Mouse (Mus musculus) hindbrain, postnatal 0 days (tissue): ENCODE results near the gene 9230112D13Rik. TPM values are rescaled to one million over a fixed set of nuclear protein-coding genes. Genes with fewer than 3 reads are reported as not detected.
A peak's percentile ranks its signal among the peaks of the same experiment; 100 is the strongest.

Experiments used
- ATAC-seq: fragments of 200-750 bp; cut with Nextera tagmentation; 2 replicates; pipeline ENCODE4 v1.8.0; 2017; ENCODE audit warnings: mild to moderate bottlenecking, moderate TSS enrichment, moderate library complexity
- DNase-seq: peaks from one replicate; pipeline ENCODE4 v3.0.0-alpha.2; 2015; ENCODE audit warnings: low spot score
- H3K27ac ChIP-seq: fragments of 300-500 bp; sonication (generic); 2 replicates; pipeline ENCODE4 v1.5.1; 2014; ENCODE audit warnings: mild to moderate bottlenecking
- H3K27me3 ChIP-seq: fragments of 300-500 bp; sonication (generic); 2 replicates; pipeline ENCODE4 v1.6.1; 2014; ENCODE audit warnings: low read length, mixed read lengths; ENCODE audit not compliant: insufficient read depth
- H3K36me3 ChIP-seq: fragments of 300-500 bp; sonication (generic); 2 replicates; pipeline ENCODE4 v1.6.1; 2014; ENCODE audit warnings: low read length, mixed read lengths; ENCODE audit not compliant: insufficient read depth
- H3K4me1 ChIP-seq: fragments of 300-500 bp; sonication (generic); 2 replicates; pipeline ENCODE4 v1.6.1; 2014; ENCODE audit warnings: antibody characterized with exemption, low read length, mixed read lengths; ENCODE audit not compliant: insufficient read depth
- H3K4me2 ChIP-seq: fragments of 300-500 bp; sonication (generic); 2 replicates; pipeline ENCODE4 v1.6.1; 2014; ENCODE audit warnings: low read depth, mild to moderate bottlenecking, low read length, moderate library complexity, mixed read lengths
- H3K4me3 ChIP-seq: fragments of 300-500 bp; sonication (generic); 2 replicates; pipeline ENCODE4 v1.5.1; 2014; ENCODE audit warnings: low read length
- H3K9ac ChIP-seq: fragments of 300-500 bp; sonication (generic); replicated peaks from 2 replicates; pipeline ENCODE4 v1.6.1; 2014; ENCODE audit warnings: mild to moderate bottlenecking, low read length, moderate library complexity, mixed read lengths
- H3K9me3 ChIP-seq: fragments of 300-500 bp; sonication (generic); 2 replicates; pipeline ENCODE4 v1.6.1; 2016; ENCODE audit warnings: low read length, mixed read lengths
- CTCF ChIP-seq: IDR thresholded peaks from 2 replicates; pipeline ENCODE4 v1.5.1; 2016; ENCODE audit warnings: antibody characterized with exemption, control low read depth, low read depth
- WGBS: fragments of 180-500 bp; shearing (Covaris S2); extraction: QIAGEN DNeasy Blood & Tissue Kit; methylation state at CpG from one replicate; pipeline ENCODE4 v1.1.7; 2014; 5-methylcytosine and 5-hydroxymethylcytosine counted together
- polyA plus RNA-seq: library from polyadenylated mRNA; unstranded; fragments of >200 nt; fragmentation: Nextera tagmentation; extraction: Ambion mirVana; gene quantifications from 2 replicates; pipeline ENCODE4 v1.2.1, GENCODE M21; 2015
- total RNA-seq: library from RNA; depleted of rRNA; stranded (reverse); fragments of >200 nt; gene quantifications from 2 replicates; pipeline ENCODE4 v1.2.3, GENCODE M21; 2014; rRNA removed

The 9230112D13Rik gene
- total and polyA plus RNA-seq, 2 experiments from 2014 or later, result not detected

DNA sequence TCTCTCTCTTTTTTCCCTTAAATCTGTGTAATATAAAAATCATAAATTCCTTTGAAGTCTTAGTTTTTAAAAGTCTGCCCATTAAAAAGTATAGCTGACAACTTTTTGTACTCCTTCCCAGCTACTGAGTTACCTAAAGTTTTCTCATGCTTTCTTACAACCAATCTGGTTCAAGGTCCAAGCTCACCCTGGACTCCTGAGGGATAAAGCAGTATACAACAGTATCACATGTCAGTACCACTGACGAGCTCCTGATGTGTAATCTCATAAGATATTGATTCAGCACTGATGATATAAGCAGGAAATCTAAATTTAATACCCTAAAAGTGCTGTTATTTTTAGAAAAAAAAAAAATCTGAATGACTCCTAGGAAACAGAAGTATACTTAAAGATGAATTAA, 31.6 kb downstream of the 9230112D13Rik start:
- Histone ChIP-seq H3K9me3 (no peaks in the 10 kb centered on the region), H3K27ac (no peak overlapping the region), H3K27me3 (no peaks in the 10 kb centered on the region), H3K4me1 (no peaks in the 10 kb centered on the region), H3K4me2 (no peak overlapping the region), H3K36me3 (no peaks in the 10 kb centered on the region), H3K9ac (no peak overlapping the region), H3K4me3 (no peak overlapping the region)
- ATAC-seq, result no peak
- WGBS, result 82% methylated on average over 1 of the region's 1 CpGs
- no peak for TF ChIP-seq CTCF
- no peak for DNase-seq

DNA sequence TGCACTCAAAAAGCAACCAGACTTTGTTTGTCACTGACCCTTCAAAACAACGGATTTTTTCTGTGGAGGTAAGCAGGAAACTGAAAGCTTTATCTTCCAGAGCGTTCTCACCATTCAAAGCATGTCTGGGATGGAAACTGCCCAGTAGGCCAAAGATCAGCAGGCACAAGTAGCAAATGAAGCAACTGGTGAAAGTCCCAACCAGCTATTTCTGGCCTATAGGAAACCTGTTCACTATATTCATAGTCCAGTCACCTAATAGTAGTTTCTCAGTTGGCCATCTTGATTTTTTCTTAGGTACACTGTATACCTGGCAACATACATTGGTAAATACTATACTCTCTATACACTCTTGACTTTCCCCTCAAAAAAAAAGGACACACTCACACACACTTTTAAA, 32.7 kb downstream of the 9230112D13Rik start:
- no peak overlapping the region for H3K4me2 ChIP-seq
- H3K9me3 ChIP-seq, result no peaks in the 10 kb centered on the region
- H3K4me3 ChIP-seq, result no peak overlapping the region
- H3K4me1 ChIP-seq, result no peaks in the 10 kb centered on the region
- peak overlapping the region; percentile 15; the same call in 1 of the 2 replicates for H3K27ac ChIP-seq
- no peaks in the 10 kb centered on the region for H3K27me3 ChIP-seq
- no peak for DNase-seq
- WGBS, result 80% methylated on average over 2 of the region's 2 CpGs
- H3K36me3 ChIP-seq, result no peaks in the 10 kb centered on the region
- no peak overlapping the region for H3K9ac ChIP-seq
- ATAC-seq, result no peak
- TF ChIP-seq CTCF, result no peak

DNA sequence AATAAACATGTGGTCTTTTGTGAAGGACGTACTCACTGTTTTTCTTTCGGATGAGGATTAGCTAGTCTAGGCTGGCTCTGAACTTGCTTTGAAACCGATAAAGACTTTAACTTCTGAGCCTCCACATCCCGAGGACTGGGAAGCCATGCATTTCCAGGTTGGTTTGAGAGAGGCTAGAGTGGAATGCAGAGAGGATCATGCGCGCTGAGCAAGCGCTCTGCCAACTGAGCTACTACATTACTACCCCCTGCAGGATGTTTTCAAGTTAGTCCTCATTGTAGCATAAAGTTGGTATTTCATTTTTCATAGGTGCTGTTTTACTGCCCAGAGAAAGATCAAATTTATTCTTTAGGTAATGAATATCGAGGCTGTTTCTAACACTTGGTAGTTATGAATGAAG, 36.4 kb downstream of the 9230112D13Rik start:
- ATAC-seq, result no peak
- no peak for DNase-seq
- Histone ChIP-seq H3K4me2 (no peak overlapping the region), H3K27me3 (no peaks in the 10 kb centered on the region), H3K36me3 (no peaks in the 10 kb centered on the region), H3K4me1 (no peaks in the 10 kb centered on the region), H3K27ac (no peak overlapping the region), H3K9ac (no peak overlapping the region), H3K4me3 (no peak overlapping the region), H3K9me3 (no peaks in the 10 kb centered on the region)
- WGBS, result 51% methylated on average over 8 of the region's 8 CpGs
- no peak for TF ChIP-seq CTCF

DNA sequence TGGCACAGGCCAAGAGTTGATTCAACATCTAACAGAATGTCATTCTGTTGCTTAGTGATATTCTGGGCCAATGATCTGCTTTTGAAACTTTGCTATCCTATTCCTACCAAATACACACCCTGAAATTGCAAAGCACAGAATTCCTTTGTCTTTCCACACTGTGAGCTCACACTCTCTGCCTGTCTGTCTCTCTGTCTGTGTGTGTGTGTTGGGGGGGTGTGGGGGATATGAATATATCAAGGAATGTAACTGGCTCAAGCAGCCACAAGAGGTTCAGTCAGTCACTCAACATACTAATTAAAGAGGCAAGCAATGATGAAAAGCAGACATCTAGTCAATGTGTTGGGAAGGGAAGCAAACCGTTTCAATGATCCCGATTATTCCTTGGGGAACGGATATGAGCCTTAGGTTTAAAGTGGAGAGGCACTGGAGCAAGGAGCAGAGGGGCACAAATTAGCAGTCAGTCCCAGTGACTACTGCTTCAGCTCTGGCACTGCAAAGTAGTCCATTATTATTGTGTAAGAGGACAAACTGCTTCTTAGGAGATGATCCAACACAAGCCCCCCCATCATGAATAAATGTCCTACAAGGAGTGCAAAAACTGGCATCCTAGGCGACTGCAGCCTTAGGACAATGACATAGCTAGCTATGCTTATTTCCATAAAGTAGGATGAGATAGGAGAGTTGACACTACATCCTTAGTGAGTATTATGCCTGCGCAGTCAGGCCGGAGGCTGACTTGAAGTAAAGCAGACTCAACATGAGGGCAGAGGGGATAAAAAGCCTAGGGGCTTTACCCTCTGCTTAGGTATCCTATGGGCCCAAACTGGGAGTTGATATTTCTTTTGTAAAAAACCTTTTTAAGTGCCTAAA, 38.9 kb downstream of the 9230112D13Rik start:
- Histone ChIP-seq H3K4me3 (no peak overlapping the region), H3K27me3 (no peaks in the 10 kb centered on the region), H3K9me3 (no peaks in the 10 kb centered on the region), H3K27ac (peak overlapping the region; percentile 60), H3K9ac (no peak overlapping the region), H3K36me3 (no peaks in the 10 kb centered on the region), H3K4me1 (no peaks in the 10 kb centered on the region), H3K4me2 (no peak overlapping the region)
- TF ChIP-seq CTCF, result no peak
- WGBS, result 43% methylated on average over 6 of the region's 6 CpGs
- ATAC-seq, result peak; percentile 86
- DNase-seq, result peak; percentile 27

DNA sequence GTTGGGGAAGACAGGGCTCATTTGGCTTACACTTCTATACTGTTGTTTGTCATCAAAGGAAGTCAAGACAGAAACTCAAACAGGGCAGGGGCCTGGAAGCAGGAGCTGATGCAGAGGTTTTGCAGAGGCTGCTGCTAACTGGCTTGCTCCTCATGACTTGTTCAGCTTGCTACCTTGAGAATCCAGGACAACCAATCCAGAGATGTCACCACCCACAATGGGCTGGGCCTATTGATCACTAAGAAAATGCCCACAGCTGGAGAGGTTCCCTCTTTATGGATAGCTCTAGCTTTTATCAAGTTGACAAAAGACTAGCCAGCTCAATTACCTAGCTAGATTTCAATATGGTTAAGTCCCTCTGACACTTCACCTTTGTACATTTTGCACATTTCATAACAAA, 51.0 kb downstream of the 9230112D13Rik start:
- DNase-seq (no peak), ATAC-seq (no peak)
- Histone ChIP-seq H3K27me3 (no peaks in the 10 kb centered on the region), H3K4me2 (no peak overlapping the region), H3K4me3 (no peak overlapping the region), H3K9me3 (no peaks in the 10 kb centered on the region), H3K27ac (no peak overlapping the region), H3K4me1 (no peaks in the 10 kb centered on the region), H3K9ac (no peak overlapping the region), H3K36me3 (no peaks in the 10 kb centered on the region)
- TF ChIP-seq CTCF, result no peak

DNA sequence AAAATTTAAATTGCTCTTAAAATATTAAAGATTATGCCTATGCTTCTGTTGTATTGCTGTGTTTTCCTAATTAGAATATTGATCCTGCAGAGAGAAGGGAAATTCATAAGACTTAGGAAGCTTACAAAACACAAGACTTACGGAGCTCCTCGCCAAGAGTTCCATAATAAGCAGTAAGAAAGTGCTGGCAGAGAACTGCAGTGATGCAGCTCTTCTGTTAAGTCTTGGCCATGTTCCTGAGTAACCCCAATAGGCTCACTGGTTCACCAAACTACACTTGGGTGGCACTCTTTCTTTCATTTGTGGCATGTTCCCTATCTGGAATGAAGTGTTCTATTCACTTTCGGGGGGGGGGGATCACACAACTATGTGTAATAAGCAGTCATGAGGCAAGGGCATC, 56.3 kb downstream of the 9230112D13Rik start:
- Histone ChIP-seq H3K4me2 (no peak overlapping the region), H3K27me3 (no peaks in the 10 kb centered on the region), H3K27ac (no peak overlapping the region), H3K9me3 (no peaks in the 10 kb centered on the region), H3K9ac (no peak overlapping the region), H3K36me3 (no peaks in the 10 kb centered on the region), H3K4me3 (no peak overlapping the region), H3K4me1 (no peaks in the 10 kb centered on the region)
- DNase-seq (peak; percentile 43), ATAC-seq (no peak)
- WGBS, result 32% methylated on average over 3 of the region's 3 CpGs
- no peak for TF ChIP-seq CTCF

Other genes with a start within 250 kb of the 9230112D13Rik start
- 4.0 and 5.8 TPM in 2 replicates for gene Shld2, start 212.3 kb downstream of the 9230112D13Rik start, total RNA-seq
- gene Shld2, start 212.3 kb downstream of the 9230112D13Rik start, polyA plus RNA-seq, result 9.2 and 11.4 TPM in 2 replicates
- gene Glud1, start 212.1 kb downstream of the 9230112D13Rik start, total RNA-seq, result 243 and 272 TPM in 2 replicates
- 143 and 153 TPM in 2 replicates for gene Glud1, start 212.1 kb downstream of the 9230112D13Rik start, polyA plus RNA-seq
- not detected in 2 replicates for gene Fam25c, start 167.4 kb downstream of the 9230112D13Rik start, total RNA-seq
- gene Fam25c, start 167.4 kb downstream of the 9230112D13Rik start, polyA plus RNA-seq, result not detected in 2 replicates
- gene Sncg, start 148.0 kb downstream of the 9230112D13Rik start, total RNA-seq, result 49.5 and 65.3 TPM in 2 replicates
- gene Sncg, start 148.0 kb downstream of the 9230112D13Rik start, polyA plus RNA-seq, result 164 and 165 TPM in 2 replicates
- 6.8 and 8.1 TPM in 2 replicates for gene Mmrn2, start 147.3 kb downstream of the 9230112D13Rik start, total RNA-seq
- gene Mmrn2, start 147.3 kb downstream of the 9230112D13Rik start, polyA plus RNA-seq, result 2.5 and 2.6 TPM in 2 replicates
- 52.5 and 53.8 TPM in 2 replicates for gene Bmpr1a, start 19.5 kb downstream of the 9230112D13Rik start, total RNA-seq
- gene Bmpr1a, start 19.5 kb downstream of the 9230112D13Rik start, polyA plus RNA-seq, result 20.6 and 21.1 TPM in 2 replicates
- gene Ldb3, start 65.9 kb upstream of the 9230112D13Rik start, total RNA-seq, result 1.6 and 1.7 TPM in 2 replicates
- gene Ldb3, start 65.9 kb upstream of the 9230112D13Rik start, polyA plus RNA-seq, result 1.3 and 1.4 TPM in 2 replicates
- gene Opn4, start 77.3 kb upstream of the 9230112D13Rik start, total RNA-seq, result not detected in 2 replicates
- gene Opn4, start 77.3 kb upstream of the 9230112D13Rik start, polyA plus RNA-seq, result 0.14 TPM in 1 of 2 replicates, not detected in the other
- gene Wapl, start 151.1 kb upstream of the 9230112D13Rik start, total RNA-seq, result 16.8 and 19.1 TPM in 2 replicates
- 11.9 and 12.8 TPM in 2 replicates for gene Wapl, start 151.1 kb upstream of the 9230112D13Rik start, polyA plus RNA-seq